In genomic region chr8:70130066-70130465, GRCm38 (mm10) we compare ENCODE assay signal across 13 mouse cellular contexts. TPM values are rescaled to one million over a fixed set of nuclear protein-coding genes. Genes with fewer than 3 reads are reported as not detected.
DNase-seq lines count a peak whose midpoint lies in the region; ATAC-seq and TF ChIP-seq lines count a peak whose summit lies in the region.
"Had no signal": no experiment of that assay in that cellular context is flagged by ENCODE, and none has a peak within 500 bp of the region (broad histone marks: within the 10 kb centered on the region; RNA-seq: fewer than 3 reads in every experiment).

No protein-coding gene starts in this region.

- intact Hi-C loops in left cerebral cortex, postnatal 10 days (cut with DNase I): loop anchor here (5.0 kb wide), 1 partner anchor 37 kb away; no protein-coding TSS in a partner anchor

- no peaks in the 10 kb centered on the region for H3K9me3 ChIP-seq in hindbrain, embryonic 15.5 days
- no peaks in the 10 kb centered on the region for H3K9me3 ChIP-seq in hindbrain, embryonic 11.5 days (ENCODE audit: control insufficient read depth, low read length)
- H3K9me3 ChIP-seq in E14TG2a.4 (ENCODE audit: low read length) (no peaks in the 10 kb centered on the region), ES-E14 (ENCODE audit: control insufficient read depth, insufficient read depth, low read depth, low read length) (no peaks in the 10 kb centered on the region)
- H3K9me3 ChIP-seq in limb, embryonic 15.5 days: no peaks in the 10 kb centered on the region
- H3K9me3 ChIP-seq: embryonic facial prominence, embryonic 13.5 days; heart, embryonic 10.5 days; intestine, embryonic 15.5 days; lung, embryonic 15.5 days had no signal

- in situ Hi-C loops in ES-E14 (cut with MboI; ENCODE audit: low sequenced_read_pairs in 2 of 2, unreplicated experiment in 2 of 2): no loop called here

- H3K4me2 ChIP-seq in hindbrain, embryonic 15.5 days: no peak overlapping the region
- H3K4me2 ChIP-seq in hindbrain, embryonic 11.5 days (replicated peaks; ENCODE audit: low read depth, low read length): no peak overlapping the region
- H3K4me2 ChIP-seq in limb, embryonic 15.5 days: no peak overlapping the region

- peaks cover 20% of the 10 kb centered on the region for H3K4me1 ChIP-seq in hindbrain, embryonic 15.5 days (replicated peaks)
- H3K4me1 ChIP-seq in hindbrain, embryonic 11.5 days (replicated peaks; ENCODE audit: control insufficient read depth, insufficient read depth, low read length): peaks cover 5% of the 10 kb centered on the region; the same call in 1 of the 2 replicates
- peaks cover 61% of the 10 kb centered on the region for H3K4me1 ChIP-seq in E14TG2a.4 (replicated peaks; ENCODE audit: low read depth, low read length)
- H3K4me1 ChIP-seq in ES-E14 (ENCODE audit: control insufficient read depth in 2 of 2, insufficient read depth in 2 of 2, low read length in 2 of 2, poor library complexity in 1 of 2): peaks cover 2 to 8% of the 10 kb centered on the region in 2 experiments; a peak in 2 of 4 replicates
- H3K4me1 ChIP-seq in limb, embryonic 15.5 days: peaks cover 22% of the 10 kb centered on the region

- H3K36me3 ChIP-seq in hindbrain, embryonic 15.5 days: peaks cover 17% of the 10 kb centered on the region
- H3K36me3 ChIP-seq in hindbrain, embryonic 11.5 days (ENCODE audit: control insufficient read depth, insufficient read depth, low read length): 0 out of 2 replicates have a peak, but pooled peaks cover 4% of the 10 kb centered on the region
- H3K36me3 ChIP-seq in E14TG2a.4 (ENCODE audit: insufficient read depth, low read length) (peaks cover 29% of the 10 kb centered on the region), ES-E14 (ENCODE audit: control insufficient read depth, insufficient read depth, low read length, poor library complexity, severe bottlenecking) (peaks cover 23% of the 10 kb centered on the region)
- peaks cover 29% of the 10 kb centered on the region for H3K36me3 ChIP-seq in limb, embryonic 15.5 days

- no peak overlapping the region for H3K4me3 ChIP-seq in hindbrain, embryonic 15.5 days
- H3K4me3 ChIP-seq in hindbrain, embryonic 11.5 days (ENCODE audit: low read depth, low read length): no peak overlapping the region
- H3K4me3 ChIP-seq in E14TG2a.4 (replicated peaks; ENCODE audit: low read length) (peak overlapping the region; percentile 97), ES-E14 (ENCODE audit: insufficient read depth in 1 of 2, low read depth in 1 of 2, low read length in 2 of 2, poor library complexity in 1 of 2, severe bottlenecking in 1 of 2) (peak overlapping the region in 1 of 2 experiments; percentile 44; a peak in 2 of 4 replicates)
- H3K4me3 ChIP-seq in limb, embryonic 15.5 days: no peak overlapping the region
- H3K4me3 ChIP-seq: heart, embryonic 10.5 days; intestine, embryonic 15.5 days had no signal

- 81% methylated on average over 3 of the region's 3 CpGs for WGBS in hindbrain, embryonic 15.5 days
- 86% methylated on average over 3 of the region's 3 CpGs for WGBS in hindbrain, embryonic 11.5 days
- WGBS in limb, embryonic 15.5 days: 84% methylated on average over 3 of the region's 3 CpGs

- ATAC-seq in hindbrain, embryonic 15.5 days (ENCODE audit: low FRiP score, low read depth): no peak
- ATAC-seq in hindbrain, embryonic 11.5 days (ENCODE audit: low FRiP score): no peak
- ATAC-seq in limb, embryonic 15.5 days (ENCODE audit: insufficient number of reproducible peaks, low FRiP score, low TSS enrichment, low read depth): no peak
- ATAC-seq: intestine, embryonic 15.5 days had no signal

- no peak for TF ChIP-seq CTCF in E14TG2a.4 (conservative IDR thresholded peaks at IDR 0.05; ENCODE audit: low read length)

- no peak overlapping the region for H3K9ac ChIP-seq in hindbrain, embryonic 15.5 days
- no peak overlapping the region for H3K9ac ChIP-seq in hindbrain, embryonic 11.5 days (ENCODE audit: low read depth, low read length)
- H3K9ac ChIP-seq in ES-E14 (ENCODE audit: insufficient read depth, low read depth, low read length, poor library complexity, severe bottlenecking): peak overlapping the region; percentile 71; the same call in 1 of the 2 replicates
- no peak overlapping the region for H3K9ac ChIP-seq in limb, embryonic 15.5 days
- H3K9ac ChIP-seq: embryonic facial prominence, embryonic 13.5 days; lung, embryonic 15.5 days had no signal

- DNase-seq in hindbrain, embryonic 11.5 days (ENCODE audit: low spot score): no peak
- DNase-seq in ES-E14 (ENCODE audit: low read depth, low spot score): no peak
- no peak for DNase-seq in left cerebral cortex, postnatal 10 days (ENCODE audit: extremely low spot score in 1 of 2, low spot score in 2 of 2)
- no peak for DNase-seq in urinary bladder, postnatal 14 days (ENCODE audit: low spot score)
- DNase-seq: cerebellum, adult 9-10 months; kidney, postnatal 4 days had no signal

- H3K27ac ChIP-seq in hindbrain, embryonic 15.5 days (replicated peaks): peak overlapping the region; percentile 74
- no peak overlapping the region for H3K27ac ChIP-seq in hindbrain, embryonic 11.5 days (ENCODE audit: low read depth, low read length)
- 0 out of 2 replicates have a peak overlapping the region, but pooled peaks have one; percentile 48 for H3K27ac ChIP-seq in ES-E14 (ENCODE audit: insufficient read depth, low read depth, low read length, poor library complexity, severe bottlenecking)
- 0 out of 2 replicates have a peak overlapping the region, but pooled peaks have one; percentile 38 for H3K27ac ChIP-seq in limb, embryonic 15.5 days
- H3K27ac ChIP-seq: embryonic facial prominence, embryonic 13.5 days; intestine, embryonic 15.5 days; lung, embryonic 15.5 days had no signal

- H3K27me3 ChIP-seq in hindbrain, embryonic 15.5 days: no peaks in the 10 kb centered on the region
- no peaks in the 10 kb centered on the region for H3K27me3 ChIP-seq in hindbrain, embryonic 11.5 days (ENCODE audit: control insufficient read depth, insufficient read depth, low read length)
- H3K27me3 ChIP-seq in E14TG2a.4 (ENCODE audit: insufficient read depth, low read length): peaks cover 2% of the 10 kb centered on the region; the same call in 1 of the 2 replicates
- no peaks in the 10 kb centered on the region for H3K27me3 ChIP-seq in limb, embryonic 15.5 days
- H3K27me3 ChIP-seq: intestine, embryonic 15.5 days; lung, embryonic 15.5 days had no signal

TF ChIP-seq in ES-E14, 5 proteins besides CTCF, POLR2A, EP300 and RAD21:
- 0 out of 2 replicates have a peak, but pooled peaks have one; percentile 26 for TF ChIP-seq HCFC1 (IDR thresholded peaks at IDR 0.05; ENCODE audit: borderline replicate concordance, insufficient read depth, low read length)
- TF ChIP-seq ZC3H11A (IDR thresholded peaks at IDR 0.05; ENCODE audit: borderline replicate concordance, low read depth, low read length): no peak

RNA-seq across cellular contexts. Expression of gene Nr2c2ap, which starts 1.1 kb away (rescaled TPM):
- 38.3 and 42.8 TPM in 2 replicates for polyA plus RNA-seq in hindbrain, embryonic 15.5 days (2015; fragmentation: Nextera tagmentation; extraction: Ambion mirVana)
- polyA plus RNA-seq in hindbrain, embryonic 11.5 days (2014; fragmentation: Nextera tagmentation; extraction: Ambion mirVana): 16.7 and 19.2 TPM in 2 replicates
- total RNA-seq in ES-E14 (2012; rRNA removed): 9.6 and 10.4 TPM in 2 replicates
- 31.2 and 33.3 TPM in 2 replicates for polyA plus RNA-seq in limb, embryonic 15.5 days (2015; fragmentation: Nextera tagmentation; extraction: Ambion mirVana)
- 10 to 100 TPM; 32.7 to 33.6 TPM for total RNA-seq in left cerebral cortex, postnatal 10 days (2021)

RNA-seq across cellular contexts. Expression of gene Rfxank, which starts 8.9 kb away (rescaled TPM):
- 13.0 and 13.6 TPM in 2 replicates for polyA plus RNA-seq in hindbrain, embryonic 15.5 days (2015; fragmentation: Nextera tagmentation; extraction: Ambion mirVana)
- polyA plus RNA-seq in hindbrain, embryonic 11.5 days (2014; fragmentation: Nextera tagmentation; extraction: Ambion mirVana): 10.9 and 14.6 TPM in 2 replicates
- 10.4 and 11.2 TPM in 2 replicates for total RNA-seq in ES-E14 (2012; rRNA removed)
- 20.2 and 20.9 TPM in 2 replicates for polyA plus RNA-seq in limb, embryonic 15.5 days (2015; fragmentation: Nextera tagmentation; extraction: Ambion mirVana)
- total RNA-seq in left cerebral cortex, postnatal 10 days (2021): 10 to 100 TPM in 1 of 2 experiments, 1 to 10 TPM in 1; 8.3 to 10.9 TPM

RNA-seq across cellular contexts. Expression of gene Borcs8, which starts 9.2 kb away (rescaled TPM):
- polyA plus RNA-seq in hindbrain, embryonic 15.5 days (2015; fragmentation: Nextera tagmentation; extraction: Ambion mirVana): 54.6 and 55.1 TPM in 2 replicates
- 48.4 and 49.0 TPM in 2 replicates for polyA plus RNA-seq in hindbrain, embryonic 11.5 days (2014; fragmentation: Nextera tagmentation; extraction: Ambion mirVana)
- 30.0 and 31.2 TPM in 2 replicates for total RNA-seq in ES-E14 (2012; rRNA removed)
- 54.1 and 55.2 TPM in 2 replicates for polyA plus RNA-seq in limb, embryonic 15.5 days (2015; fragmentation: Nextera tagmentation; extraction: Ambion mirVana)
- total RNA-seq in left cerebral cortex, postnatal 10 days (2021): 10 to 100 TPM; 40.7 to 42.3 TPM

RNA-seq across cellular contexts. Expression of gene Ncan, which starts 9.4 kb away (rescaled TPM):
- 165 and 193 TPM in 2 replicates for polyA plus RNA-seq in hindbrain, embryonic 15.5 days (2015; fragmentation: Nextera tagmentation; extraction: Ambion mirVana)
- 71.3 and 74.5 TPM in 2 replicates for polyA plus RNA-seq in hindbrain, embryonic 11.5 days (2014; fragmentation: Nextera tagmentation; extraction: Ambion mirVana)
- 4.3 and 9.2 TPM in 2 replicates for total RNA-seq in ES-E14 (2012; rRNA removed)
- 0.35 and 0.50 TPM in 2 replicates for polyA plus RNA-seq in limb, embryonic 15.5 days (2015; fragmentation: Nextera tagmentation; extraction: Ambion mirVana)
- total RNA-seq in left cerebral cortex, postnatal 10 days (2021): 100 to 1,000 TPM; 392 to 416 TPM

RNA-seq across cellular contexts. Expression of gene Mef2b, which starts 9.4 kb away (rescaled TPM):
- polyA plus RNA-seq in hindbrain, embryonic 15.5 days (2015; fragmentation: Nextera tagmentation; extraction: Ambion mirVana): 0.48 and 0.80 TPM in 2 replicates
- polyA plus RNA-seq in hindbrain, embryonic 11.5 days (2014; fragmentation: Nextera tagmentation; extraction: Ambion mirVana): 0.28 and 0.32 TPM in 2 replicates
- total RNA-seq in ES-E14 (2012; rRNA removed): 3.6 and 5.4 TPM in 2 replicates
- polyA plus RNA-seq in limb, embryonic 15.5 days (2015; fragmentation: Nextera tagmentation; extraction: Ambion mirVana): 0.19 and 0.48 TPM in 2 replicates
- under 1 TPM in 1 of 2 experiments, not detected in 1; 0.59 TPM for total RNA-seq in left cerebral cortex, postnatal 10 days (2021)
